Mouse (Mus musculus): ENCODE data around the gene Zfp652. TPM values are rescaled to one million over a fixed set of nuclear protein-coding genes. Genes with fewer than 3 reads are reported as not detected.

The Zfp652 gene
- polyA plus RNA-seq, 1 experiment from 2014 or later, result 27.9 TPM

DNA sequence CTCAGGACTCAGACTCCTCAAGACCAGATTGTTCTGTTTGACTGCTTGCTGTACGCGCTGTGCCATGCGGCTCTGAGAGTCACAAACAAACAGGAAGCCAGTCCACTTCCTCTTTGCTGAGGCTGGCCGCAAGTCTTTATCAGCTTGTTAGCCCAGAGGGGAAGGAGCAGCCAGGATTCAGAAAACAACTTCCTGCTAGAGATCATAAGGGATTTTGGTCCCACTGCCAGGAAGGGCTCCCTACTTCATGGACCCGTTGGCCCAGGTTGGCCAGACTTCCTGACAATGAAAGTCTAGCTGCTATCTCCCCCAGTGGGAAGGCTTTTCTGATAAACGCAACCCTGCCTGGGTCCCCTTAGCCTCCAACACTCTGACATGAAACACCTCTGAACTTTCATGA lies 24.0 kb upstream of the Zfp652 start:
- H3K27ac ChIP-seq, result no peak overlapping the region

DNA sequence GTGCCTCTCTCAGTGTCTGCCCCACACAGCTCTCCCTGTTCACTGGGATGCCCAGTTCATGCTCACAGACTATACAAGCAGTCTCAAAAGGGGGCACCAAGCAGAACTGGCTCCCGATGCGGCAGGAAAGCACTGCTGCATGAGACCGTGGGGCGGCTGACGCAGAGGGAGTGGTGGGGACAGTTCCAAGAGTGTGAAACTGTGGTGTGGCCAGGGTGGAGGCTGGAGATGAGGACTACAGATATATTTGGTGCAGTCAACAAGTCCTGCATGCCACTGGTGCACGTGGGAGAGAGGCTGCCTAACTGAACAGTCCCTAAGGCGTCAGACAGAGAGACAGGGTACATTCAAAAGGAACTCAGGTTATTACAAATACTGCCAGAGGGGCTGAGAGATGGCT lies 23.5 kb upstream of the Zfp652 start:
- H3K36me3 ChIP-seq (ENCODE audit: poor library complexity, severe bottlenecking), result no peaks in the 10 kb centered on the region
- no peak overlapping the region for H3K4me3 ChIP-seq
- no peak overlapping the region for H3K27ac ChIP-seq
- no peak overlapping the region for H3K4me2 ChIP-seq
- H3K4me1 ChIP-seq, result no peaks in the 10 kb centered on the region
- no peaks in the 10 kb centered on the region for H3K27me3 ChIP-seq
- H3K9ac ChIP-seq, result no peak overlapping the region
- WGBS, result 72% methylated on average over 7 of the region's 7 CpGs
- H3K9me3 ChIP-seq (replicated peaks), result no peaks in the 10 kb centered on the region
- no peak for ATAC-seq

More for the DNA sequence above, 24.0 kb upstream of the Zfp652 start:
- Histone ChIP-seq H3K4me3 (no peak overlapping the region), H3K9me3 (replicated peaks) (no peaks in the 10 kb centered on the region), H3K4me2 (no peak overlapping the region), H3K4me1 (no peaks in the 10 kb centered on the region), H3K9ac (no peak overlapping the region), H3K36me3 (ENCODE audit: poor library complexity, severe bottlenecking) (no peaks in the 10 kb centered on the region), H3K27me3 (no peaks in the 10 kb centered on the region)
- 89% methylated on average over 6 of the region's 6 CpGs for WGBS
- ATAC-seq, result no peak

DNA sequence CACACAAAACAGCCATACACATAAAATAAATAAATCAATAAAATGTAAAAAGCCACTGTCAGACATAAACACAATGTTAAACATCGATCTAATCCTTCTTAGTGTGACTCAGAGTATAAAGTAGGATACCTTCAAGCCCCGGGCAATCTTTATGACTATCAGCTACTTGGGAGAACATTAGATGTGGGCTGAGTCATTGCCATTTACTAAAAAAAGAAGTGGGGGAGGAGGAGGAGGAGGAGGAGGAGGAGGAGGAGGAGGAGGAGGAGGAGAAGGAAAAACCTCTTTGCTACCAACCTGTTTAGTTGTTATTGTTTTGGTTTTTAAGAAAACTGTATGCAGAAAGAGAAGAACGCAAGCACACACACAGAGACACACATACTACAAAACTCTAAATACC lies 22.9 kb upstream of the Zfp652 start:
- H3K36me3 ChIP-seq (ENCODE audit: poor library complexity, severe bottlenecking), result no peaks in the 10 kb centered on the region
- H3K4me1 ChIP-seq, result no peaks in the 10 kb centered on the region
- no peak for ATAC-seq
- H3K9me3 ChIP-seq (replicated peaks), result no peaks in the 10 kb centered on the region
- no peak overlapping the region for H3K4me2 ChIP-seq
- 82% methylated on average over 3 of the region's 3 CpGs for WGBS
- no peak overlapping the region for H3K27ac ChIP-seq
- no peak overlapping the region for H3K9ac ChIP-seq
- H3K27me3 ChIP-seq, result no peaks in the 10 kb centered on the region
- no peak overlapping the region for H3K4me3 ChIP-seq

DNA sequence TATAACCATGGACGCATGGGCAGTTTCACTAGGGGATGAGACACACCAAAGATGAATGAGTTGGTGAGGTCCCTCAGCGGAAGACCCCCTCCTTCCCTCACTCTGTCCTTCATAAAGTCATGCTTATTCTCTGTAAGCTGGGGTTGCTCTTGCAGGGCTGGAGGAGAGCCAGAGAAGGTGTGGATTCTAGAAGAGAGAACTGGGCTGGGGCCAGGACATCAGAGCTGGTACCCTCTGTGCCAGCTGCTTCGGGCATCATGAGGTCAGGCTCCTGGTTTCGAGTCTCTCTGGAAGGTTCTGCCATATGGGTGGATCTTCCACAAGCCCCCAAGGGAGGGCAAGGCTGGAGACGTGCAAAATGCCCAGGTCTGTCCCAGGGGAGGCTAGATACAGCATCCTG lies 13.9 kb upstream of the Zfp652 start:
- Histone ChIP-seq H3K9ac (no peak overlapping the region), H3K9me3 (replicated peaks) (no peaks in the 10 kb centered on the region), H3K27ac (no peak overlapping the region), H3K36me3 (ENCODE audit: poor library complexity, severe bottlenecking) (no peaks in the 10 kb centered on the region), H3K4me3 (no peak overlapping the region), H3K27me3 (no peaks in the 10 kb centered on the region), H3K4me1 (no peaks in the 10 kb centered on the region), H3K4me2 (no peak overlapping the region)
- ATAC-seq, result no peak
- WGBS, result 82% methylated on average over 5 of the region's 5 CpGs

DNA sequence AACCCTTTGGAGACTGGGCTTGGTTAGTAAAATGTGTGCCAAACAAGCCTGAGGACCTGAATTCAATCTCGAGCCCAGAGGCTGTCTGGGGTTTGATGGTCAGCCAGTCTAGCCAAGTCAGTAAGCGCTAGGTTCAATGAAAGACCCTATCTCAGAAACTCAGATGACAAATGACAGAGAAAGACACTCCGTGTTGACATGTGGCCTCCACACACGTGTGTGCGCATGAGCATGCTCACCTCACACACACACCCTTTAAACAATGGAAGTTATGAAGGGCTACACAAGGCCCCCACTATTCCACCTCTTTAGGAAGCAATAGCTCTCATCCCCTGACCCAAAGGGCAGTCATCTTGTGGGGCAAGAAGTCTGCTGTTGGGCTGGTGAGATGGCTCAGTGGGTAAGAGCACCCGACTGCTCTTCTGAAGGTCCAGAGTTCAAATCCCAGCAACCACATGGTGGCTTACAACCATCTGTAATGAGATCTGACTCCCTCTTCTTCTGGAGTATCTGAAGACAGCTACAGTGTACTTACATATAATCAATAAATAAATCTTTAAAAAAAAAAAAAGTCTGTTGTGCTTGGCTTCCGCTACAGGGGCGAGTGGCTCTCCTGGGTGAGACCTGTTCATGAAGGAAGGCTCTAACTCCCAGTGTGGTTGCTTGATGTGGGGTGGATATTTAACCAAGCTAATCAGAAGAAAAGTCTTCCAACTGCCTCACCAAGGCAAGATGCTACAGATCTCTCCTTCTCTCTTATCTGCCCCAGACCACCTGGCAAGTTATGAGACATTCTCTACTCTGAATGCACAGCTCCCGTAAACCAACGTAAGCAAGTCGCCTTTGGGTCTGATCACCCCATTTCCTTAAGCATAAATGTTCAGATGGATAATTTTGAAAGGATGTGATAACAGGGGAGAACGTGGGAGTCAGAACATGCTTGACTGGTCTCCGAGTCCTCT lies 11.4 kb upstream of the Zfp652 start:
- Histone ChIP-seq H3K36me3 (ENCODE audit: poor library complexity, severe bottlenecking) (no peaks in the 10 kb centered on the region), H3K27ac (no peak overlapping the region), H3K9me3 (replicated peaks) (no peaks in the 10 kb centered on the region), H3K27me3 (no peaks in the 10 kb centered on the region), H3K9ac (no peak overlapping the region), H3K4me1 (no peaks in the 10 kb centered on the region), H3K4me3 (no peak overlapping the region), H3K4me2 (no peak overlapping the region)
- no peak for ATAC-seq
- 92% methylated on average over 13 of the region's 13 CpGs for WGBS

DNA sequence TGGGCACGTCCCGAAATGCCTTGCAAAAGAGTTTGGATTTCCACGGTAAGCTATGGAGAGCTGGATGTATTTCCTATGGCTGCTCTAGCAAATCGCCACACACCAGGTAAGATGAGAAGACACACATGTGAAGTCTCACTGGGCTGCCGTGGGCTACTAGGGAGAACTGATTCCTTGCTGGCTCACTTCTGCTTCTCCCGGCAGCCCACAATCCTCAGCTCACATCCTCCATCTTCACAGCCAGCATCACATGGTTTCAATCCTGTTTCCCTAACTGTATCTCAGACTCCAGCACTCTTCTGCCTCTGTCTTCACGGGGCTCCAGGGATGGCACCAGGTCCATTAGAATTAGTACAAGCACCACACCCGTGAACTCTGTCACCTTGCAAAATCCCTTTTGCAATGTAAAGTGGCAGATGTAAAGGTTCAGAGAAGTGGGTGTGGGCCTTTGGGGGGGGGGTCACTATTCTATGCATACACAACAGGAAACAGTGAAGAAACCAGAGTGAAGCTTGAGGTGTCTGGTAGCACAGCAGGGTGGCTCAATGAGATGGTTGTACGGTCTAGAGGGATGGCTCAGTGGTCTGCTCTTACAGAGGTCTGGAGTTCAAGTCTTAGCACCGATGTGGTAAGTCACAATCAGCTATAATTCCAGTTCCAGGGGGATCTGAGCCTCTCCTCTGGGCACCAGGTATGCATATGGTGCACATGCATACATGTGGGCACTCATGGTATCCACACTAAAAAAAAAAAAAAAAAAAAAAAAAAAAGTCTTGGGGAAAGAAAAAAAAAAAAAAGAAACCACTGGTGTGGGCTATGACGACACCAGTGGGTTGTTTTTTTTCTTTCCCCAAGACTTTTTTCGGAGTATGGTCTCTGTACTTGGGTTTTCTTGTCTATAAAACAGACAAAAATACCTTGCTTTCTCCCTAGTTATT lies 8.2 kb upstream of the Zfp652 start:
- Histone ChIP-seq H3K36me3 (ENCODE audit: poor library complexity, severe bottlenecking) (no peaks in the 10 kb centered on the region), H3K9me3 (replicated peaks) (no peaks in the 10 kb centered on the region), H3K9ac (no peak overlapping the region), H3K4me2 (no peak overlapping the region), H3K27ac (no peak overlapping the region), H3K4me3 (no peak overlapping the region), H3K27me3 (no peaks in the 10 kb centered on the region), H3K4me1 (no peaks in the 10 kb centered on the region)
- ATAC-seq, result no peak
- 96% methylated on average over 12 of the region's 12 CpGs for WGBS

DNA sequence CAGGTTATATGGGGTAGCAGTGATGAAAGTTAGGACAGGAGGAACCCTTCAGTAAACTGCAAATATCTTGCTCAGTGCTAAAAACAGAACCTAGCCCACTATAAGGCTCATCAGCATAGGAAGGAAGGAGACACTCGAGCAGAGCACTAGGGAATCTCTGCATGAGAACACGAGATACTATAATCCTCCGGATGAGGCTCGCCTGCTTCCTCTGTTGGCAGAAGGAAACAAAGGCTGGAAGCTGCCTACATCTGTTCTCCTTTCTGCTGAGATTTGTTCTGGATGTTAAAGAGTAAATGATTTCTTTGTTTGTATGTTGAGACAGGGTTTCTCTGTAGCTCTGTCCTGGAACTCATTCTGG lies 7.5 kb upstream of the Zfp652 start:
- Histone ChIP-seq H3K36me3 (ENCODE audit: poor library complexity, severe bottlenecking) (no peaks in the 10 kb centered on the region), H3K9ac (no peak overlapping the region), H3K27ac (no peak overlapping the region), H3K27me3 (no peaks in the 10 kb centered on the region), H3K4me2 (no peak overlapping the region), H3K4me1 (no peaks in the 10 kb centered on the region), H3K4me3 (no peak overlapping the region), H3K9me3 (replicated peaks) (no peaks in the 10 kb centered on the region)
- 76% methylated on average over 4 of the region's 4 CpGs for WGBS
- no peak for ATAC-seq

DNA sequence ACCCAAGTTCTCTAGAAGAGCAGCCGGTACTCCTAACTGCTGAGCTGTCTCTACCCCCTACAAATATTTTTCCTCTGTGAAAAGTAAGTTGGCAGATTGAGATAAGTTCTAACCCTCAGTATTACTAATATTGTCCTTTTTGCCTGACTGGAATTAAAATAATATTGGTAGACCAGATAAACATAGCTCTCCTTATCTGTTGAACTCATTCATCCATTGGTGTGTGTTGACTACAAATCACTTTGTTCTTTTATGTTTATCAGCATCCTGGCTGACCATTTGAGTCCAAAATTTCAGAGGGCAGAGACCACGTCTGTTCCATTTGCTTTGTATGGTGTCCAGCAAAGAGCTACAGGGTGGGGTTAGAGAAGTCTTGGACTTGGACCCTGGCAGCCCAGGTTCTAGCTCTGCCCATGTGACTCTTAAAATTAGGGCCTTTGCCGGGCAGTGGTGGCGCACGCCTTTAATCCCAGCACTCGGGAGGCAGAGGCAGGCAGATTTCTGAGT lies 2.9 kb upstream of the Zfp652 start:
- ATAC-seq, result no peak
- no peak overlapping the region for H3K27ac ChIP-seq
- no peaks in the 10 kb centered on the region for H3K36me3 ChIP-seq (ENCODE audit: poor library complexity, severe bottlenecking)
- 0 out of 2 replicates have a peak, but pooled peaks cover 2% of the 10 kb centered on the region for H3K27me3 ChIP-seq
- WGBS, result 89% methylated on average over 6 of the region's 6 CpGs
- no peak overlapping the region for H3K4me2 ChIP-seq
- H3K4me1 ChIP-seq, result peaks cover 14% of the 10 kb centered on the region
- no peak overlapping the region for H3K4me3 ChIP-seq
- no peaks in the 10 kb centered on the region for H3K9me3 ChIP-seq (replicated peaks)
- H3K9ac ChIP-seq, result no peak overlapping the region

DNA sequence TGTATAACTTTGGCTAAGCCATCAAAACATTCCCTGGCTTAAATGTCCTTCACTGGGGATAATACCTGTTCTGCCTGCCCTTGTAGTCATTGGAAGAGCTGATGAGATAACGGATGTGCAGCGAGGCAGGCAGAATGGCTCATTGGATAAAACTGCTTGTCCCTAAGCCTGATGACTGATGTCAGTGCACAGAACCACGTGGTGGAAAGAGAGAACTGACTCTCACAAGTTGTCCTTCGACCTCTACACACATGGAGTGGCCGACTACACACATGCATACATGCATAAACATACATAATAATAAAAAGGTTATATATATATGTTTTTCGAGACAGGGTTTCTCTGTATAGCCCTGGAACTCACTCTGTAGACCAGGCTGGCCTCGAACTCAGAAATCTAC lies 2.0 kb upstream of the Zfp652 start:
- Histone ChIP-seq H3K27me3 (0 out of 2 replicates have a peak, but pooled peaks cover 2% of the 10 kb centered on the region), H3K9ac (no peak overlapping the region), H3K4me1 (peaks cover 22% of the 10 kb centered on the region), H3K4me2 (no peak overlapping the region), H3K4me3 (no peak overlapping the region), H3K9me3 (replicated peaks) (no peaks in the 10 kb centered on the region), H3K36me3 (ENCODE audit: poor library complexity, severe bottlenecking) (no peaks in the 10 kb centered on the region), H3K27ac (no peak overlapping the region)
- WGBS, result 79% methylated on average over 7 of the region's 7 CpGs
- ATAC-seq, result no peak

DNA sequence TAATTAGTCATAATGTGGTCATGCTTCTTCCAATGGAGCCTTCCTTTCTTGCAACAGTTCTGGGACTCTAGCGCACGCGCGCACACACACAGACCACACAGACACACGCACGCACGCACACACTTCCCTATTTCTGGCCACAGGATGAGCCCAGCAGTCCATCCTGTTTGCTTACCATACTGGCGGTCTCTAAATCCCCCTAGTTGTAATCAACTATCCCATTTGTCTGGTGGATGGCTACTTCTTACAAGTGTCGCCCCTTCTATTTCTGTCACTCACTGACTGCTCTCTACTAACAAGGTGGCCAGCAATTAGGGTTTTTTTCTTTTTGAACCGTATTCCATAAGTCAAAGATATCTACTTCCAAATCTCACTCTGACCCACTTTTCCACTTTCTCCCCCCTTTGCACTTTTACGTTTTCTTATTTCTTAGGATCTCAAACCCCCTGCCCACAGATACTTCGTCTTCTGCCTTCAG lies 349 bp upstream of the Zfp652 start:
- Histone ChIP-seq H3K4me2 (peak overlapping the region; percentile 90), H3K9me3 (replicated peaks) (no peaks in the 10 kb centered on the region), H3K4me1 (peaks cover 32% of the 10 kb centered on the region), H3K9ac (peak overlapping the region; percentile 96; the same call in 1 of the 2 replicates), H3K27me3 (0 out of 2 replicates have a peak, but pooled peaks cover 2% of the 10 kb centered on the region), H3K27ac (peak overlapping the region; percentile 97), H3K4me3 (peak overlapping the region; percentile 91), H3K36me3 (ENCODE audit: poor library complexity, severe bottlenecking) (no peaks in the 10 kb centered on the region)
- peak; percentile 4; the same call in 1 of the 2 replicates for ATAC-seq
- 40% methylated on average over 12 of the region's 12 CpGs for WGBS

DNA sequence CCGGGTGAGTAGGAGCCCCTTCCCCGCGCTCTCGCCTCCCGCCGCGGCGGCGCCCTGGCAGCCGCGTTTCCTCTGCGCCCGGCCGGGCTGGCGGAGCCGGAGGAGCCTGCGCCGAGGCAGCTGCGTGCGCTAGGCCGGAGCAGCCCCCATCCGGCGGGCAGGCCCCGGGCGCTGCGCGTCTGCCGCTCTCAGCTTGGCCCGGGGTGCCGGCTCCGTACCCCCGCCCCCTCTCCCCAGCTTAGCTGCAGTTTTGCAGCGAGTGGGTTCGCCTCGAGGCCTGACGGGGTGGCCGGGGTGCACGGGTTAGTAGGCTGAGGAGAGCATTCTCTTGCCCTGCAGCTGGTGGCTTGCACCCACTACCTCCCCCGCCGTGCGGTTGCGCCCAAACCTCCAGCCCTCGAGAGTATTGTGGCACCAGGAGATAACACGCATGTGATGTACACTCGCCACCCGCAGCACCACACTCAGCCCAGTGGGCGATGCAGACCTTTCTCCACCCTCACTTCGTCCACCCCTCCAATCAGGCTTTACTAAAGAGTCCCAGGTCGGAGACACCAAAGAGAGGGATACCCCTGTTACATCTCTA lies 845 bp downstream of the Zfp652 start:
- peak; percentile 79 for ATAC-seq
- peak overlapping the region; percentile 97 for H3K27ac ChIP-seq
- peak overlapping the region; percentile 96 for H3K9ac ChIP-seq
- WGBS, result under 1% methylated on average over 32 of the region's 49 CpGs
- 0 out of 2 replicates have a peak, but pooled peaks cover 2% of the 10 kb centered on the region for H3K27me3 ChIP-seq
- no peaks in the 10 kb centered on the region for H3K9me3 ChIP-seq (replicated peaks)
- H3K4me1 ChIP-seq, result peaks cover 34% of the 10 kb centered on the region
- H3K36me3 ChIP-seq (ENCODE audit: poor library complexity, severe bottlenecking), result no peaks in the 10 kb centered on the region
- H3K4me2 ChIP-seq, result peak overlapping the region; percentile 90
- H3K4me3 ChIP-seq, result peak overlapping the region; percentile 91
